Mouse (Mus musculus) urinary bladder, postnatal 0 days (tissue): ENCODE results near the gene Xpo1. TPM values are rescaled to one million over a fixed set of nuclear protein-coding genes. Genes with fewer than 3 reads are reported as not detected.

Experiments used
- polyA plus RNA-seq: library from polyadenylated mRNA; unstranded; fragments of >200 nt; fragmentation: Nextera tagmentation; extraction: Ambion mirVana; gene quantifications from 2 replicates; pipeline ENCODE4 v1.2.1, GENCODE M21; 2015

Xpo1 gene
- 22.3 and 28.7 TPM in 2 replicates for polyA plus RNA-seq

GRCm38 (mm10) chr11:23255427-23256193, at the start of gene Xpo1:
Gene Xpo1 (plus strand): TSS chr11:23256041.

GRCm38 (mm10) chr11:23306764-23307565, 51.1 kb downstream of the Xpo1 start, which contains the start of gene Usp34:
Gene Usp34 (plus strand): TSS chr11:23306895.

Other genes with a start within 250 kb of the Xpo1 start
- 5.0 and 5.9 TPM in 2 replicates for gene Fam161a, start 248.5 kb upstream of the Xpo1 start, polyA plus RNA-seq
- 13.8 and 15.3 TPM in 2 replicates for gene Usp34, start 50.9 kb downstream of the Xpo1 start, polyA plus RNA-seq
- gene Ahsa2, start 242.0 kb downstream of the Xpo1 start, polyA plus RNA-seq: 22.5 and 23.2 TPM in 2 replicates